Mouse (Mus musculus) lung, postnatal 0 days (tissue): ENCODE measurements at regions not wholly inside any gene's neighbourhood (a gene's known extent, or its start where the extent isn't known, plus 50 kb on each side); places are given as distances from the start of the nearest gene placed in this dataset.

Source experiments
- CTCF ChIP-seq: IDR thresholded peaks from 2 replicates; pipeline ENCODE4 v1.5.1; 2016; ENCODE audit warnings: antibody characterized with exemption, mild to moderate bottlenecking
- EP300 ChIP-seq: IDR thresholded peaks from 2 replicates; pipeline ENCODE4 v1.6.1; 2016; ENCODE audit warnings: antibody characterized with exemption, mild to moderate bottlenecking, control low read depth

DNA sequence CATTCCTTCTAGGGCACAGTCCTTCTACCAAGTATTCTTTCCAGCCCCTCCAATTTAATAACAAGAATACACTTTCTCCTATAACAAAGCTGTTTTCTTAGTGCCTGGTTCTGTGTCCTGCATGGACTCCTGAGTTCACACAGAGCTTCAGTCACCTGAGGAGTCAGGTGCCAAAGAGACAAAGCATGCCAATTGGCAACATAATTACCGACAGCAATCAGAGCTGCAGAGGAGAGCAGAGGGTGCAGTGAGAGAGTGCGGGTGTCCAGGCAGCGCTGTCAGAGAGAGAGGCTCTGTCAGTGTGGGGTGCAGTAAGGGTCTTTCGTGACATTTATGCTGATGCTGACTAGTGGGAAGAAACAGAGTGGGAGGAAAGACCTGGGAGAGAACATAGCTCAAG, 807.2 kb upstream of the Car8 start:
- no peak for TF ChIP-seq CTCF
- TF ChIP-seq EP300 = no peak
